Mouse (Mus musculus) testis, adult 2 months (tissue): ENCODE data around the gene Cog6.

ENCODE experiments used
- CTCF ChIP-seq: fragments of 200-500 bp; IDR thresholded peaks from 2 replicates; pipeline ENCODE4 v1.5.1; 2012; ENCODE audit warnings: low read depth, mild to moderate bottlenecking, inconsistent platforms, low read length, moderate library complexity; ENCODE audit not compliant: control insufficient read depth, insufficient read depth, insufficient replicate concordance
- POLR2A ChIP-seq: fragments of 200-500 bp; IDR thresholded peaks from 2 replicates; pipeline ENCODE4 v1.6.1; 2012; ENCODE audit warnings: low read depth, mild to moderate bottlenecking, inconsistent platforms, low read length, moderate library complexity; ENCODE audit not compliant: control insufficient read depth

DNA sequence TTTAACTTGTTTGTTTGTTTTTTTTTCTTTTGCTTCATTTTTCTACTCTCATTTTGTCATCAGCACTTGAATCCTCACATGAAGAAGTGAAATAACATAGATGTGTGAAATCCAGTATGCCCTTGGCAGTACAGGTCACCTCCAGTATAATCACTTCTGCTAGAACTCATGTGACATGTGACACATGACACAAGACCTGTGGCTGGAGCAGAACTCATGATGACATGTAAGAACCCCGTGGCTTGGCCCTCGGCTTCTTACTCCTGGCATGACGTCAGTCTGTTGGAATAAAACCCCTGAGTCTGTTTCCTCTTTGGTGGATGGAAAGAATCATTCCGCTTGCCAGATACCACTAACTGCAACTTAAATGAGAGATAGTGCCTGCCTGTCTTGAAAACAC, 10.3 kb upstream of the Cog6 start:
- TF ChIP-seq CTCF: no peak
- no peak for TF ChIP-seq POLR2A
